Mouse (Mus musculus) ovary, postnatal 10 days (tissue): ENCODE data around the gene Eepd1.
"Not testable (repeated sequence)": the region's sequence is repeated elsewhere in the genome, so short reads cannot be mapped to it uniquely, and the experiment has no call there.

ENCODE experiments used
- DNase-seq: peaks from one replicate; pipeline ENCODE4 v3.0.0; 2022; ENCODE audit warnings: low spot score

Eepd1 gene

GRCm38 (mm10) chr9:25481344-25482095 is at the start of gene Eepd1:
Gene Eepd1, plus strand, starts transcription at chr9:25481547.
- peak; percentile 86 for DNase-seq

DNA sequence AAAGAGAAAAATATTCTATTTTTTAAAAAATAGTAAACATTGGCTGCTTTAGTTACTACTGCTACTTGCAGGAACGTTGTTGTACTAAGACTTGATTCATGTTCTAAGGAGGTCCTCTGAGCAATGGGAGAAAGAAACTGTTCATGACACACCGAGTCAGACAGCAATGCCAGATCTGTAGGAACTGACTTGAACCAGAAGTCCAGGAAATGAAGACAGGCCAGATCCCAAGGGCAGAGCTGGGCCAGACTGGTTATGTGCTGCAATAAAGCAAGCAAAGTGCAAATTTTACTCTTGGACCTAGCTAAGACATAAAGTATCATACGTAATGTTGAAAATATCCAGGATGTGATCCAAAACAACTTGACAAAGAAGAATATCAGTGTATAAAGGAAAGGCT is 42.5 kb upstream of the Eepd1 start:
- no peak for DNase-seq

DNA sequence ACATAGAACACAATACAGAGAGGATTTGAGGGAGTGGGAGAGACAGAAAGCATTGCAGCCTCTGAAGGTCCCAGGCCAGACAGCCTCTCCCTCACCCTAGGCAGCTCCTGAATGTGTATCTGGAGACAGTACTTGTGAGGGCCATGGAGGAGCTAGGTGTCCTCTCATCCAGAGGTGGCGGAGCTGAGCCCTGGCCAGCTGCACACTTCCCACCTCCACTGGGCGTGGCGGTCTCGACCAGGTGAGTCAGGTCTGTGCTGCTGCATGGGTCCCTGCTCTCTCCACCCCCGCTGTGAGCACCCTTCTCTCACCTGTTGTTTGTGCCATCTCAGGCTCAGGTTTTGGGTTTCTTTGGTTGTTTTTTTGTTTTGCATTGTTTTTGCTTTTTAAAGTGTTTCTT is 41.3 kb upstream of the Eepd1 start:
- DNase-seq: not testable (repeated sequence)

- no peak for DNase-seq
Observed at GRCm38 (mm10) chr9:25442041-25442440, 39.3 kb upstream of the Eepd1 start.

DNA sequence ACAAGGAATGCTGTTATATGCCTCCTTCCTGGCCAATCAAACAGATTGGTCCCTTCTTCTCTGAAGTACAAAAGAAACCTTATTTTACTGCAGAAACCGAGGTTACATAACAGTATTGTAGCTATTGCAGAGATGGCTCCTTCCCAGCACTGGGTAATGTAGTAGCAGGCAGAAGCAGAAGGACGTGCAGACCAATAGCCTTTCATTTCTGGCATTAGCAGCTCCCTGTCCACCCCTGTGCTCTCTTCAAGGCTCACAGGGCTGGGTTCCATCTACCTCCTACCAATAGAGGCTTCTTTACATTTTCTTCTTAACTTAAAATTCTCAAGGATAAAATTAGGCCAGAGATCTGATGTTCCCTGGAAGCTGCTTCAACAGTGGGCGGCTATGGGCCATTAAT is 38.3 kb upstream of the Eepd1 start:
- DNase-seq: no peak

GRCm38 (mm10) chr9:25443546-25443945 is 37.8 kb upstream of the Eepd1 start:
- DNase-seq: no peak

GRCm38 (mm10) chr9:25450394-25450793 is 31.0 kb upstream of the Eepd1 start:
- no peak for DNase-seq

DNA sequence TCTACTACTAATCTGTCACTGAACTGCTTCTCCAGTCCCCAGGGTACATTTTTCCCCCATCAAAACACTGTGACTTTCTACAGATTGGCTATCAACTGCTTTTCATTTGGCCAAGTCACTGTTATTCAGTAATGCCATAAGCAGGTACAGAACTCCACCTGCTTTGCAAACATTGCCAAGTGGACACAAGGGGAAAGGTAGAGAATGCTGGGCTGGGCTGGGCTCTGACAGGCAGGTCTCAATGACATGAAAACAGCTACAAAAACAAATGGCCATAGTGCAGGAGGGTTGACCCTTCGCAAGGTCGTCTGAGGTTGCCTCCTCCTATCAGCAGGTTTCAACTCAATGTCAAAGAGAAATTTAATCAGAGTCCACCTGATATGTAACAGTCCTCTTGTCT is 26.3 kb upstream of the Eepd1 start:
- no peak for DNase-seq

DNA sequence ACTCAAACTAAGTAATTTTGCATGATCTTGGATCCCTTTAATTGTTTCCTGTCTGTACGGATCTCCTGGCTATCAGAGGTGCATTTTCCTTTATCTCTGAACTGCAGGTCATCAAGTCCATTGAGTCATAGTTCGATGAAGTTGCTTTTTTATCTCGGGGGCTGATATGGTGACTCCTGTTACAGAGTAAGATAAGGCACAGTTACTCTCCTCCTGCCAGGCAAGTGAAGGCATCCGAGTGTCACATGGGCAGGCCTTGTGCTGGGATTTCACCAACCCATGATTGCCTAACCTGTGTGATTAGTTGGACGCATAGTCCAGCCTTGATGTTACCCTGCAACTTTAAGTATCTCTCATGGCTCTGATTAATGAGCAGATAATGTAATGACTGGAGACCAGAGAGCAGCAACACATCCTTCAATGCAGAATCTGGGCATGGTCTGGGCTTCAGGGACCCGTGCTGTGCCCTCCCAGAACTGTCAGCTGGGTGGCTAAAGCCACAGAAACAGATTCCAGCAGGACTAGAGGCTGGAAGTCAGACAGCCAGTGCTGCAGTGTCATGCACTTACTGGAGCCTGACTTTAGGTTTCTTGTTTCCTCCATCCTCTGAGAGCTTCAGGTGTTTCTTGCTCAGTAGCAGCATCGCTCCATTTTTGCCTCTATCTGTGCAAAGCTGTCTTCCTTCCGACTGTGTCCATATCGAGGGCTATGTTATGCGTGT is 20.4 kb upstream of the Eepd1 start:
- DNase-seq: no peak

DNA sequence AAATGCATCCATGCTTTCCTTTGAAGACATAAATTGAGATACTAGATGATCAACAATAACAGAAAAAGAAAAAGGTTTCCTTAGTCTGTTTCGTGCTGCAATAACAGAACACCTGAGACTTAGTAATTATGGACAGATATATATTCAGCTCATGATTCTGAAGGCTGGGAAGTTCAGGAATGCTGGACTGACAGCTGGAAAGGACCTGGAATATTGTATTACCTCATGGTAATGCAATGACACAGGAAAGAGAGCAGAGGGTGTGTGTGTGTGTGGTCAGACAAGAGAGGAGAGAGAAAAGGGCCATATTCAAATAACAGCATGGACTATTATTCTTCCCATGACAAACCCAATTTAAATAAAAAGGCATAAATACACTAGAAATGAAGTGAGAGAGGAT is 17.0 kb upstream of the Eepd1 start:
- DNase-seq: no peak

DNA sequence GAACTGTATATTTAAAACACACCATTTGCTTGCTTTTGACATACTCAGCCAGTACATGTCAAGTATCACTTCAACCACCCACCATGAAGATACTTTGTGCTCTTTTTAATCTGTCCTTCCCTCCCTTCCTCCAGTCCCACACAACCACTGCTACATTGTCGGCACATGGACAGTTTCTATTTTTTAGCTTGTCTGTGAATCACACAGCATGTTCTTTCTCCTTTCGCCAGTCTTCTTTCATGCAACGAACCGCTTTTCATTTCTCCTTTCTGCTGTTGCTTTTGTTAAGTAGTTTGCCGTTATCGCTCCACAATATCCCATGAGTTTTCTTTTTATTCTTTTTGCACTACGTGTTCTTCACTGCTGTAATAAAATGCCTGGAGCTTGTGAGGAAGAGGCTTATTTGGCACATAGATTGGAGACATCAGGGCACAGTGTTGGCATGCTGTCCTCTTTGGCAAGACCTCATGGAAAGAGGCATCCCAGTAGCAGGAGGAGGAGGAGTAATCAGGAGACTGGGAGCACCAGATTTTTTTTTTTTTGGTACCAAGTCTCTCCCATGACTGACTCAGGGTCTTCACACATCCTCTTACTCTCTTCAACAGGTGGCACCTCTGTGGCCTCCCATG is 1.8 kb upstream of the Eepd1 start:
- DNase-seq: no peak

- no peak for DNase-seq
Observed at GRCm38 (mm10) chr9:25480676-25481075, 671 bp upstream of the Eepd1 start.

- DNase-seq: no peak
Observed at GRCm38 (mm10) chr9:25482322-25482998, 1.1 kb downstream of the Eepd1 start.

- DNase-seq: no peak
Observed at GRCm38 (mm10) chr9:25482999-25483347, 1.6 kb downstream of the Eepd1 start.

DNA sequence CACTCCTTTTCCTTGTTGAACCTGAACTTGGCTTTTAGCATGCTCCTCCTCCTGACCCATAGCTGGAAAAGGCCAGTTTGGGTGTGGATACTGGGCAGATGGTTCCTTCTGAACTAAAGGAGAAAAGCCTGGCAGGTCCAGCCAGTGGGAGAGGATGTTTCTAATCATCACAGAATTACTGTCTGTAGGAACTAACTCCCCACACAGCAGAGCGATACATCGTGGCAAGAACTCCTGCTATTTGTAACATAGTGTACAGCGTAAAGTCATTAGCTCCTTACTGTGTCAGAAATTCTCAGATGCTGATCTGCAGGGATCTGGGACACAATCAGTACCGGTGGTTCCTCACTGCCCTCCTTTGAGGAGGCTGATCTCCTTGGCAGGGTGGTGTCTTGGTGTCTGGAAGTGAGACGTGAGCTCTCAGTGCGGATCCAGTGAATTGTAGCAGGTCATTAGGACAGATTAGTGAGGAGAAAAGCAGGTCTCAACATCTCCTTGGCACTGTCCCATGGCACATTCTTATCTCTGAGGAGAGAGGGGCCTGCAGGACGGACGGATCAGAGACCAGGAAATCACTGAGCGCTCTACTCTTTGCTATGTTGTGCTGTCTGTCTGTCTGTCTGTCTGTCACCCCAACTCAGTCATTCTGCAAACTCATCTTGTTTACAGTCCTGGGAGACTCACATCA is 2.7 kb downstream of the Eepd1 start:
- DNase-seq: no peak

DNA sequence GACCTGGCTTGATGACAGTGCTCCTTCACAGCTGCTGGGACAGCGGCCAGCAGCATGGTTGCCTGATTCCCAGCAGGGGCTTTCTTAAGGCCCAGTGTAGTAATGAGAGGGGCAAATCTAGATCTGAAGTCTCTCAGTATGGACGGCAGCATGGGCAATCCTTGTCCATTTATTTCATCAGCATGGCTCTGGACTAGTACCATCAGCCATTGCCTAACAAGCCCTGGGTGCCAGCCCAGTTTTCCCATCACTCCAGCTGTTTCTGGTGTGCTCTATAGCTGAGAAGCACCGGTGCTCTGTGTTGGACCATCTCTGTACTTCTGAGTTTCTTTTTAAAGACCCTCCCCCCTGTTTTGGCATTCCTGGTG is 3.3 kb downstream of the Eepd1 start:
- DNase-seq: no peak

DNA sequence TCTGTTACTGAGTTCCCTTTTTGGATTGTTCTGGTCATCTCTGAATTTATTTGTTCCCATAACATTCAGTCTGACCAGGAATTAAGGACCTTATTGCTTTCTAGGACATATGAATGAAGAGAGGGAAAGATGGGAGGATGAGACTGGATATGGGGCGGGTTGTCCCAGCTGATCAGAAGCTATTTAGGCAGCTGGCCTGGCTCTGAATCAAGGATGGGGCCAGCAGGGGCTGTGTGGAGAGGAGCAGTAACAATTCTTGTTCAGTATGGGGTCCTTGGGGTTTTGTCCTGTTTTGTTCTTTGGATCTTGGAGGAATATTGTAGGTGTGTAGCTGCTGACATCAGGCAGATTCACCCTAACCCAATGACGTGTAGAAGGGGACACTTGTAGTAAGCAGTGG is 3.7 kb downstream of the Eepd1 start:
- DNase-seq: no peak

- DNase-seq: no peak
Observed at GRCm38 (mm10) chr9:25485406-25485805, 4.1 kb downstream of the Eepd1 start.

DNA sequence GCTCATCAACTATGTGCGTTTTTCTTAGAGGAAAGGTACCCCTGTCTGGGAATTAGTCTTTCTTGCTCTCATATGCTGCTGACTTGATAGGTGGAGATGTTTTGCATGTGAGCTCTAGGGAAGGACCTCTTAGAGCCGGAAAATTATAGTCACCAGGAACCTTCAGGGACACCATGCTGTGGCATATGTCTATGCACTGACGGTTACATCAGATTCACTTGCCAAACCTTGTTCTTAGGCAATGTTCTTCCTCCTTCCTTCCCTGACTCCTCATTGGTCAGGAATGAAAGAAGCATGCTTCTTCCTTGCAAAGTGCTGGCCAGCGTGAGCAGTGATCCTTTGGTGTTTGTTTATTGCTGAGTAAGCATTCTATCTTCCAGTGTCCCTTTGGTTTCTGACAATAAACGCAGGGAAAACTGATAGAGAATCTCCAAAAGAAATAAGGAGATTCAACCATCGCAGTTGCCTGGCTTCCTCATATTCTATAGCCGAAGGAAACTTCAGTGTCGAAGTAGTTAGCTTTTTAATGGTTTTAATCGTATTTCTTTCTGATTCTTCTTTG is 5.0 kb downstream of the Eepd1 start:
- no peak for DNase-seq

DNA sequence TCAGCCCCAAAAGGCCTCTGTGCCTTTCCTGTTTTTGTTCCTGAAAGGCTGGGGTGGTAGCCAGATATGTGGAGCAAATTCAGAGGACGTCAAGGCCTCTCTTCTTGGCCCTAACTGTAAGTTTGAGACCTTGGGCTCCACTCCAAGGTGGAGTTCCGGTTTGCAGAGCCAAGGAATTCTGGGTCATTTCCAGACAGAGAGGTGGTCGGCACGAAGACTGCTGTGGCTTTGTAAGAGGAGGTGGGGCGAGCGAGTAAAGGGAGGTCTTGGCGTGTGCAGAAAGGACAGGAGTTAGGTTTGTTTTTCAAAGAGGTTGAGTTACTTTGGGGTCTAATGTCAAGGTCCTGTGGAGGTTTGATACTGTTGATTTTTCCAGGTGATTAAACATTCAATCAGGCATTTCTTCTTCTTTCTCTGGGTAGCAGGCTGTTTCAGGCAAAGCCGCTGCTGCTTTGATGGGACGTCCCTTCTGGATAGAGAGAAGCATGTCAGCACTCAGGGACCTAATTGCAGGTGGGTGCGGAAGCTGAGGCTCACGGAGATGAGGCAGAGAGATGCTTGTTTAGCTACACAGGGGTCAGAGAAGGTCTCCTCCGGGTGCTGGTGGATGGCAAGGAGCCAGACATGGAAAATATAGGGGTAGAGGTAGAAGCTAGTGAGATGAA is 6.2 kb downstream of the Eepd1 start:
- DNase-seq: no peak

DNA sequence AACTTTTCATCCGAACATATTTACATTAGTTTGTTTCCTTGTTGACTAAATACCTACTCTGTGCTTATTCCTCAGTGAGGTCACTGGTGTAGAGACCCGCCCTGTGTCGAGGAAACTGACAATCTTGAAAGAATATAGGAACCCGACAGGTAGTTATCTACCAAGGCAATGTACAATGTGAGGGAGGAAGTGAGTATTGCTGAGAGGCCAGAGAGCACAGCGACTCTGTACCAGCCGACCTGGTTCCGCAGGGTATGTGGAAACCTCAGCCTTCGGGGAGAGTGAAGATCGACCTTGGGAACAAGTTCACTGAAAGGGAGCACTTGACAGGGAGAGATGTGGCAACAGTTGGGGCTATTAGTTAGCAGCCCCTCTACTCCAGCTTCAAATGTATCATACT is 7.2 kb downstream of the Eepd1 start:
- no peak for DNase-seq
